Mouse (Mus musculus) heart, embryonic 14.5 days (tissue): Measurements from ENCODE around the gene Prkaa1. TPM values are rescaled to one million over a fixed set of nuclear protein-coding genes. Genes with fewer than 3 reads are reported as not detected.

Experiments
- ATAC-seq: fragments of 200-750 bp; cut with Nextera tagmentation; 2 replicates; pipeline ENCODE4 v1.8.0; 2017; ENCODE audit warnings: low read depth, moderate TSS enrichment; ENCODE audit not compliant: insufficient number of reproducible peaks, insufficient read depth, low FRiP score
- H3K27ac ChIP-seq, 2 experiments: fragments of 200-500 bp in 1 of 2; fragments of 300-500 bp in 1 of 2; sonication (generic) in 1 of 2; replicated peaks in 1 of 2; 2 replicates each; pipeline ENCODE4 v1.5.1; 2012 to 2014; ENCODE audit warnings: low read depth in 2 of 2, low read length in 2 of 2, control low read depth in 1 of 2, mild to moderate bottlenecking in 1 of 2, mixed read lengths in 1 of 2; ENCODE audit not compliant: control insufficient read depth in 1 of 2, insufficient read depth in 1 of 2
- H3K27me3 ChIP-seq: fragments of 300-500 bp; sonication (generic); 2 replicates; pipeline ENCODE4 v1.6.1; 2014; ENCODE audit warnings: mild to moderate bottlenecking, low read length, control low read depth; ENCODE audit not compliant: control insufficient read depth, insufficient read depth
- H3K36me3 ChIP-seq: fragments of 300-500 bp; sonication (generic); 2 replicates; pipeline ENCODE4 v1.6.1; 2014; ENCODE audit warnings: mild to moderate bottlenecking, control low read depth, low read length, mixed read lengths; ENCODE audit not compliant: control insufficient read depth, insufficient read depth
- H3K4me1 ChIP-seq, 2 experiments: fragments of 200-500 bp in 1 of 2; fragments of 300-500 bp in 1 of 2; sonication (generic) in 1 of 2; 2 replicates each; pipeline ENCODE4 v1.6.1; 2012 to 2014; ENCODE audit warnings: low read length in 2 of 2, control low read depth in 1 of 2, mixed read lengths in 1 of 2; ENCODE audit not compliant: control insufficient read depth in 2 of 2, insufficient read depth in 2 of 2
- H3K4me2 ChIP-seq: fragments of 300-500 bp; sonication (generic); 2 replicates; pipeline ENCODE4 v1.6.1; 2014; ENCODE audit warnings: mild to moderate bottlenecking, low read length
- H3K4me3 ChIP-seq, 2 experiments: fragments of 200-500 bp in 1 of 2; fragments of 300-500 bp in 1 of 2; sonication (generic) in 1 of 2; 2 replicates each; pipeline ENCODE4 v1.5.1; 2012 to 2014; ENCODE audit warnings: low read length in 2 of 2, mild to moderate bottlenecking in 2 of 2, control low read depth in 1 of 2, low read depth in 1 of 2, moderate library complexity in 1 of 2; ENCODE audit not compliant: control insufficient read depth in 1 of 2, insufficient read depth in 1 of 2
- H3K9ac ChIP-seq: fragments of 300-500 bp; sonication (generic); 2 replicates; pipeline ENCODE4 v1.6.1; 2014; ENCODE audit warnings: mild to moderate bottlenecking, low read length
- H3K9me3 ChIP-seq: fragments of 300-500 bp; sonication (generic); 2 replicates; pipeline ENCODE4 v1.6.1; 2016; ENCODE audit warnings: low read length, control low read depth; ENCODE audit not compliant: control insufficient read depth
- WGBS: fragments of 180-500 bp; shearing (Covaris S2); extraction: QIAGEN DNeasy Blood & Tissue Kit; methylation state at CpG from one replicate; pipeline ENCODE4 v1.1.7; 2014; 5-methylcytosine and 5-hydroxymethylcytosine counted together
- polyA plus RNA-seq: library from polyadenylated mRNA; unstranded; fragments of >200 nt; fragmentation: Nextera tagmentation; extraction: Ambion mirVana; gene quantifications from 2 replicates; pipeline ENCODE4 v1.2.1, GENCODE M21; 2014

The Prkaa1 gene
- polyA plus RNA-seq, 1 experiment from 2014 or later: 20.9 TPM

GRCm38 (mm10) chr15:5133301-5133700 lies 10.4 kb upstream of the Prkaa1 start:
- H3K4me3 ChIP-seq: no peak overlapping the region
- H3K27me3 ChIP-seq: no peaks in the 10 kb centered on the region
- WGBS: 75% methylated on average over 3 of the region's 3 CpGs
- no peaks in the 10 kb centered on the region for H3K36me3 ChIP-seq
- no peaks in the 10 kb centered on the region for H3K9me3 ChIP-seq
- no peak overlapping the region for H3K9ac ChIP-seq
- ATAC-seq: no peak
- 0 out of 4 replicates have a peak, but pooled peaks cover 0 to 3% of the 10 kb centered on the region in 2 experiments for H3K4me1 ChIP-seq
- no peak overlapping the region for H3K4me2 ChIP-seq
- no peak overlapping the region for H3K27ac ChIP-seq

- no peak overlapping the region for H3K27ac ChIP-seq
Measured at GRCm38 (mm10) chr15:5134179-5134578, 9.5 kb upstream of the Prkaa1 start.

DNA sequence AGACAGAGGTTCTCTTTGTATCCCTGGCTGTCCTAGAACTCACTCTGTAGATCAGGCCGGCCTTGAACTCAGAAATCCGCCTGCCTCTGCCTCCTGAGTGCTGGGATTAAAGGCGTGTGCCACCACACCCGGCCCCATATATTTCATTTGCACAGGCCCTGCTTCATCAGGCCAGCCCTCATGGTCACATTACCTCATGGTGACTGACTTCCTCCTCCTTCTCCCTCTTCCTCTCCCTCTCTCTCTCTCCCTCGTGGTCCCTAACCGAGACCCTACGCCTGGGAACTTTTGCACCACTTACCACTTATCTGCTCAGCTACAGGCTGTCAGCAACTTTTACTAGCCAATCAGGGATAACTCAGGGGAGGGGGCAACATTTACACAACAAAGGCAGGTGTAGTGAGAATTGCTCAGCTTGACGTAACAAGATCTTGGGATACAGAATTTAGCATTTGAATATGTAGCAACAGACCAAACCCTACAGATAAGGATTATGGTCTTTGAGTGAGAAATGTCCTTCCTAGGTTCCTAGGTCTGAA lies 8.6 kb upstream of the Prkaa1 start:
- Histone ChIP-seq H3K27me3 (no peaks in the 10 kb centered on the region), H3K27ac (no peak overlapping the region), H3K4me2 (no peak overlapping the region), H3K9ac (no peak overlapping the region), H3K4me3 (no peak overlapping the region), H3K9me3 (no peaks in the 10 kb centered on the region), H3K4me1 (0 out of 4 replicates have a peak, but pooled peaks cover 0 to 3% of the 10 kb centered on the region in 2 experiments), H3K36me3 (no peaks in the 10 kb centered on the region)
- ATAC-seq: no peak
- 49% methylated on average over 8 of the region's 8 CpGs for WGBS

More at GRCm38 (mm10) chr15:5134179-5134578, 9.5 kb upstream of the Prkaa1 start:
- no peaks in the 10 kb centered on the region for H3K27me3 ChIP-seq
- no peak overlapping the region for H3K4me2 ChIP-seq
- H3K4me3 ChIP-seq: no peak overlapping the region
- H3K9me3 ChIP-seq: no peaks in the 10 kb centered on the region
- 0 out of 4 replicates have a peak, but pooled peaks cover 0 to 3% of the 10 kb centered on the region in 2 experiments for H3K4me1 ChIP-seq
- no peaks in the 10 kb centered on the region for H3K36me3 ChIP-seq
- no peak for ATAC-seq
- no peak overlapping the region for H3K9ac ChIP-seq
- WGBS: 89% methylated on average over 3 of the region's 3 CpGs

GRCm38 (mm10) chr15:5138021-5138856 lies 5.4 kb upstream of the Prkaa1 start:
- no peak overlapping the region for H3K4me3 ChIP-seq
- H3K9me3 ChIP-seq: no peaks in the 10 kb centered on the region
- 0 out of 4 replicates have a peak, but pooled peaks cover 0 to 3% of the 10 kb centered on the region in 2 experiments for H3K4me1 ChIP-seq
- H3K9ac ChIP-seq: no peak overlapping the region
- no peak; the same call in 1 of the 2 replicates for ATAC-seq
- no peak overlapping the region for H3K4me2 ChIP-seq
- no peaks in the 10 kb centered on the region for H3K27me3 ChIP-seq
- WGBS: 53% methylated on average over 9 of the region's 9 CpGs
- no peaks in the 10 kb centered on the region for H3K36me3 ChIP-seq
- no peak overlapping the region for H3K27ac ChIP-seq

DNA sequence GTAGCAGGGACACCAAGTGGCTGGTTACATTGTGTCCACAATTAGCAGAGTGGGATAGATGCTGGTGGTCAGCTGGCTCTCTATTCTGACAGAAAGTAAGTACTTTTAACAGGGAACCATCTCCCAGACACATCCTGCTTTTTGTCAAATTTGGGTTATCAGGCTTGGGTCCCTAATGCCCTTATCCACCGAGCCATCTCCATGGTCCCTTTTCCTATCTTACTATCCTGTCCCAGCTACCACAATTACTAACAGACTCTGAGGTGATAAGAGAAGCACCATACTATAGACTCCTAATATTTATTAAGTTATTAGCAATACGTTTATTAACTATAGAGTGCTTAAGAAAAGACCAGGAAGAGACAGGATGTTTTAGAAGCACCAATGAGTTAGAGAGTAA lies 4.3 kb upstream of the Prkaa1 start:
- no peak overlapping the region for H3K9ac ChIP-seq
- no peak for ATAC-seq
- no peaks in the 10 kb centered on the region for H3K27me3 ChIP-seq
- WGBS: 75% methylated on average over 2 of the region's 2 CpGs
- H3K4me2 ChIP-seq: no peak overlapping the region
- no peaks in the 10 kb centered on the region for H3K36me3 ChIP-seq
- H3K9me3 ChIP-seq: no peaks in the 10 kb centered on the region
- H3K4me1 ChIP-seq: 0 out of 4 replicates have a peak, but pooled peaks cover 0 to 3% of the 10 kb centered on the region in 2 experiments
- no peak overlapping the region for H3K27ac ChIP-seq
- H3K4me3 ChIP-seq: no peak overlapping the region

DNA sequence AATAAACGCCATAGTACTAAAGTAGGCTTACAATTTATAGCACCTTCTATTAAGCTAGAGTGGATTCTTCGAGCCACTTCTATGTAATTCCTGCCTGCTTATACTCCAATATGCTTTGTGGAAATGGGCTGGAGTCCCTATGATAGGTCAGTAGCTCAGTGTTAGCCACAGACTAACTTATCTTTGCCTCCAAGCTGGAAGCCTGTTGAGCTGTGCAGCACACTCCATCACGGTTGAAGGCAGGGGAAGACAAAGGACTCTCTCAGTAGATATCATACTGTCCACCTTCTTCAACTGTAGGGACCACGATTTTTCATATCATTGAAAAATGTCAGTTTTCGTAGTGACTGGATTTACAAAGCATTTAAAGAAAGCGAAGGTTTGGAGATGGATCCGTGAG lies 3.8 kb upstream of the Prkaa1 start:
- H3K9me3 ChIP-seq: no peaks in the 10 kb centered on the region
- H3K36me3 ChIP-seq: no peaks in the 10 kb centered on the region
- H3K9ac ChIP-seq: no peak overlapping the region
- no peak overlapping the region for H3K27ac ChIP-seq
- H3K4me1 ChIP-seq: peaks cover under 1 to 6% of the 10 kb centered on the region in 2 experiments; a peak in 2 of 4 replicates
- no peak for ATAC-seq
- no peak overlapping the region for H3K4me3 ChIP-seq
- 66% methylated on average over 7 of the region's 7 CpGs for WGBS
- no peak overlapping the region for H3K4me2 ChIP-seq
- no peaks in the 10 kb centered on the region for H3K27me3 ChIP-seq

DNA sequence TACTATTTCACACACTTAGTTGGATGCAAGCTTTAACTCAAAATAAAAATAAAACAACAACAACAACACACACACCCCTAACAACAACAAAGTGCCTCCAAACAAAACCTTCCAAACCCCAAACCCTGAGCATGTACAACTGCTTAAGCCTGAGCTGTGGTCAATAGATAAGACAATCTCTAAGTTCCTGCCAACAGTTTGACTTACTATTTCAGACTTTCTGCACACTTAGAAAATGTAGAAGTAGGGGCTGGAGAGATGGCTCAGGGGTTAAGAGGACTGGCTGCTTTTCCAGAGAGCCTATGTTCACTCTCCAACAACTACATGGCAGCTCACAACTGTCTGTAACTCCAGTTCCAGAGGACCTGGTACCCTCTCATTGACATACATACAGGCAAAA lies 3.3 kb upstream of the Prkaa1 start:
- H3K4me3 ChIP-seq: no peak overlapping the region
- ATAC-seq: no peak
- H3K27ac ChIP-seq: no peak overlapping the region
- H3K9ac ChIP-seq: no peak overlapping the region
- no peaks in the 10 kb centered on the region for H3K9me3 ChIP-seq
- peaks cover 2 to 11% of the 10 kb centered on the region in 2 experiments; a peak in 3 of 4 replicates for H3K4me1 ChIP-seq
- H3K4me2 ChIP-seq: no peak overlapping the region
- no peaks in the 10 kb centered on the region for H3K27me3 ChIP-seq
- H3K36me3 ChIP-seq: no peaks in the 10 kb centered on the region
